Mouse (Mus musculus) mouse trophoblast stem cell (cell line): ENCODE measurements around the gene Acss2.

Experiments
- in situ Hi-C, 2 experiments: fragments of 300-500 bp; cut with MseI, MboI; formaldehyde crosslinking; loops; 2 replicates in 1 of 2; 3 replicates in 1 of 2; pipeline ENCODE4 v1.15.1; 2025

Acss2 gene

GRCm38 (mm10) chr2:155517455-155518423 is at the start of gene Acss2, which contains the start of gene Ggt7:
Gene Acss2, plus strand, starts transcription at chr2:155517948.
Gene Ggt7, minus strand, starts transcription at chr2:155518237.
- in situ Hi-C loops, result loop anchor here in 1 of 2 experiments (5.0 kb wide), 2 partner anchors 60 to 105 kb away; no protein-coding TSS in a partner anchor

GRCm38 (mm10) chr2:155472671-155473569 is 44.8 kb upstream of the Acss2 start:
- in situ Hi-C loops, result no loop called here

DNA sequence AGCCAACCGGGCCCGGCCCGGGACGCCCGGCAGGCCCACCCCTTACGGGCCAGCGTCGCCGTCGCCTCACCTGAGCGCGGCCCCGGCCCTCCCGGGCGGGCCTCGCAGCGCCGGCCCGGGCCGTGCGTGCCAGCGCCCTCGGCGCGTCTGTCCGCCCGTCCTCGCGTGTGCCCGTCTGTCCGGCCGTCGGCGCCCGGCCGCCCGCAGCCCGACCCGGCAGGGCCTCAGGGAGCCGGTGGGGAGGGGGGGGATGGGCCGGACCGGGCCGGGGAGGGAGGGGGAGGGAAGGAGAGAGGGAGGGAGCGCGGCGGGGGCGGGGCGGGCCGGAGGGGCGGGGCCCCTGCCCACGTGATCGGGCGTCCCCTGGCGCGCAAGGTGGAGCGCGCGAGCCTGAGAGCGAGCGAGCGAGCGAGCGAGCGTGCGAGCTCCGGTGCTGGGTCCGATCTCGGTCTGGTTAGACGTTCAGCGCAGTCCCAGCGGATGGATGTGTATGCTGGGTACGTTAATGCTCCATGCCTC is 44.1 kb upstream of the Acss2 start, which contains the start of gene Ncoa6:
Gene Ncoa6 (minus strand): TSS at position 325 of the 519 bp plus-strand sequence.
- in situ Hi-C loops, result no loop called here

- in situ Hi-C loops, result no loop called here
These were observed 35.7 kb upstream of the Acss2 start for GRCm38 (mm10) chr2:155482021-155482420.

DNA sequence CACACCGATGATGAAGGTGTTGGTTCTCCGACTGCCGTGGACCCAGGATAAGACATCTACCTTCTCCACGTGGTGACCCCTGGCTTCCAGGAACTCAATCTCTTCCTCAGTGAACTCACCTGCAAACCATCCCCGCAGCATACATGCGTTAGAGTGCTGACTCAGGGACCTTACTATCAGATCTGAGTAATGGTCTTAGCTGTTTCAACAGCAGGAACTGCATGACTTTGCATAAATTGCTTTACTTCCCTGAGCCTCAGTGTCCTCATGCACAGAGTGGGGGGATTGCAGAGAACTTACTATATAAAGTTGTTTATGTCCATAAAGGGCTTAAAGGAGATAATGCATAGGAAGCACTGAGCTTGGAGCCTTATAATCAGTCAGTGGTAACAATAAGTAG is 26.8 kb upstream of the Acss2 start:
- in situ Hi-C loops, result no loop called here

GRCm38 (mm10) chr2:155502596-155502995 is 15.2 kb upstream of the Acss2 start:
- in situ Hi-C loops, result no loop called here

DNA sequence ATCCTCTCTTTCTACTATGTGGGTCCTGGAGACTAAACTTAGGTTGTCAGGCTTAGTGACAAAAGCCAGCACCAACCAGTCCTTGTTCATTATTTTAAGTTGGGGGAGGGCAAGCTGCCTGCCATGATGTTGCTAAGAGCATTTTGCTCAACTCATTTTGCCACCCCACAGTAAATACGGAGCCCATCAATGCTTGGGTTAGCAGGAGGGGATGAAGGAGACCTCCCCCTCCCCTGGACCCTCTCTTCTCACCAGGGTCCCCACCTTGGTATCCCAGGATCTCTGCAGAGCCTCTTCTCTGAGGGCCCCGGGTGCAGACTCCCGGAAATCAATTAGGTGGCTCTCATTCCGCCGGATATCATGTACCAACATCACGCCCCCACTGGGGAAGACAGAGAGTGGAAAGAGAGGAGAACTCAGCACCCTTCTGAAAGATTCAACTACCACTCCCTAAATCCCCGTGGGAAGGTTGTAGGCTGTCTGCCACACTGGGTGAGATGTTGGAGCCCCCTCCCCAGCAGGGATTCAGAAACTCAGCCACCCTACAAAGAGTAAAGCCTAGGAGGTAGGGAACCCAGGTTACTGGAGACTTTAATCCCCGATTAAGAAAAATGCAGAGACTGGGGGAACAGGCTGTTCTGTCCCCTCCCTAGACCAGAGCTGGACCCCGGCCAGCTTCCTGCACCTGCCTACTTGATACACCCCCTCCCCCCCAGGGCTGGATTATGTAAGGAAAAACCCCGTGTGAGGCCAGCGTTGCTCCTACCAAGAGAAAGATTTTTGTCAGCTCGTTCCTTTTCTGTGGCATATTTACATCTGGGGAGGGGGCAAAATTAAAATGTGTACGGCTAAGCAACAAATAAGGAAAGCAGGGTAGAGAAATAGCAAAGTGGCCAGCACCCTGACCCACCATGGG is 13.1 kb upstream of the Acss2 start:
- in situ Hi-C loops, result no loop called here

GRCm38 (mm10) chr2:155505811-155506210 is 11.9 kb upstream of the Acss2 start:
- in situ Hi-C loops, result no loop called here

DNA sequence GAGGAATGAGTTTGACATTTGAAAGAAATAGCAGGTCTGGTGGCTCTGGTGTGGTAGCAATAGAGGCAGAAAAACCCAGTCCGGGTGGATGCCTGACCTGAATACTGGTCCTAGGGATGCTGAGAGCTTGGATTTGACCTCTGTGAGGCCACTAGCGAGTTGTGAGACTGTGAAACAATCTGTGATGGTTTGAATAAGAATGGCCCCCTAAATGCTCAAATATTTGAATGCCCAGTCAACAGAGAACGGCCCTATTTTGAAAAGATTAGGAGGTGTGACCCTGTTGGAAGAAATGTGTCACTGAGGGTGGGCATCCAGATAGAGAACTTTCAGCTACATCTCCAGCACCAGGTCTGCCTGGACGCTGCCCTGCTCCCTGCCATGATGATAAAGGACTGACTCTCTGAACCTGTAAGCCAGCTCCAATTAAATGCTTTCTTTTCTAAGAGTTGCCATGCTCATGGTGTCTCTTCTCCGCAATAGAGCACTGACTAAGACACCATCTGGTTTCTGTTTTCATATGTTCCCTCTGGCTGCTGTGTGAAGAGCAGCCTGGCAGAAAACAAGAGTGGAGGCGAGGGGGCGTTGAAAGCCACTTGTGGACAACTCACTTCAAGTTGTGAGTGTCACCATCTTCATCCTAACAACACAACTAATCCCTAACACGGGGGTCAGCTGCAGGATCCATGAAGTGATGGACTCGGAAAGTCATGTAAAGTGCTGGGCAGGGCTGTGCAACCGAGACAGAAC is 9.9 kb upstream of the Acss2 start:
- in situ Hi-C loops, result no loop called here

- in situ Hi-C loops, result loop anchor here in 1 of 2 experiments (5.0 kb wide), 1 partner anchor 110 kb away; no protein-coding TSS in a partner anchor
These were observed 5.3 kb upstream of the Acss2 start for GRCm38 (mm10) chr2:155512479-155512878.

GRCm38 (mm10) chr2:155513543-155513942 is 4.2 kb upstream of the Acss2 start:
- in situ Hi-C loops, result loop anchor here in 1 of 2 experiments (5.0 kb wide), 1 partner anchor 109 kb away; no protein-coding TSS in a partner anchor

- in situ Hi-C loops, result loop anchor here (5.0 kb wide), 2 partner anchors 63 to 108 kb away; no protein-coding TSS in a partner anchor
These were observed 3.1 kb upstream of the Acss2 start for GRCm38 (mm10) chr2:155514666-155515065.

GRCm38 (mm10) chr2:155515941-155516340 is 1.8 kb upstream of the Acss2 start:
- in situ Hi-C loops, result loop anchor here in 1 of 2 experiments (5.0 kb wide), 2 partner anchors 61 to 106 kb away; no protein-coding TSS in a partner anchor

DNA sequence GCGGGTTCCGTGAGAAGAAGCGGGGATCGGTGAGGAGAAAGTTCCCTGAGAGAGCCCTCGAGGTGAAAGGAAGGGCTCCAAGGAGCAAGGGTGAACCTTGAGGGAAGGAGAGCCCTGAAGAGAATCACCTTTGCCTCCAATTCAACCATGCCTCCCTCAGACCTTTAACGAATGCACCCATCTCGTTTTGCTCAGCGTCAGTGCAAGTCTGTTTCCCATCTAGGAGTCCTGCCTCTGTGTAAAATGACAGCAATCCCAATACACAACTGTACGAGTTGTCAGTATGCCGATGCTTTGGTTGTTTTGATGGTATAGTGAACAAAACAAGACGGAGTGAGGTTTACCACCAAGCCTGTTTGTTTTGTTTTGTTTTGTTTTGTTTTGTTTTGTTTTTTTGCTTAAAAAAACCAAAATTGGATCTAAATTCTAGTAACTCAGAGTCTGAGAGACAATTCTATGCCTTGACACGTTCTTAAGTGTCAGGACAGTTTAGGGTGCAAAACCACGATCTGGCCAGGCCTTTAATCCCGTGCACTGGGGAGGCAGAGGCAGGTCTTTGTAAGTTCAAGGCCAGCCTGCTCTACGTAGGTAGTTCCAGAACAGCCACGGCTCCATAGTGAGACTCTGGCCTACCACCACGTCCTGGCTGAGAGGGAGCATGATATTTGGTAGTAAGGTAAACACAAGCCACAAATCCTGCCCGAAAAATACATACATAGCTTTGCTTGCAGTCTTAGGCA is 953 bp downstream of the Acss2 start:
- in situ Hi-C loops, result loop anchor here in 1 of 2 experiments (5.0 kb wide), 2 partner anchors 59 to 104 kb away; no protein-coding TSS in a partner anchor

- in situ Hi-C loops, result loop anchor here in 1 of 2 experiments (10.0 kb wide), 1 partner anchor 61 kb away; no protein-coding TSS in a partner anchor
These were observed 6.0 kb downstream of the Acss2 start for GRCm38 (mm10) chr2:155523706-155524105.

- in situ Hi-C loops, result loop anchor here in 1 of 2 experiments (10.0 kb wide), 1 partner anchor 60 kb away; no protein-coding TSS in a partner anchor
These were observed 6.6 kb downstream of the Acss2 start for GRCm38 (mm10) chr2:155524378-155524777.

GRCm38 (mm10) chr2:155527367-155527766 is 9.6 kb downstream of the Acss2 start:
- in situ Hi-C loops, result loop anchor here in 1 of 2 experiments (10.0 kb wide), 1 partner anchor 57 kb away; no protein-coding TSS in a partner anchor

- in situ Hi-C loops, result no loop called here
These were observed 18.5 kb downstream of the Acss2 start for GRCm38 (mm10) chr2:155536292-155536691.
